Mouse (Mus musculus) heart, postnatal 0 days (tissue): Measurements from ENCODE around the gene Gm2a. TPM values are rescaled to one million over a fixed set of nuclear protein-coding genes. Genes with fewer than 3 reads are reported as not detected.

Source experiments
- ATAC-seq: fragments of 200-750 bp; cut with Nextera tagmentation; 2 replicates; pipeline ENCODE4 v1.8.0; 2017; ENCODE audit warnings: low read depth, moderate number of reproducible peaks, moderate library complexity; ENCODE audit not compliant: insufficient read depth
- DNase-seq: peaks from one replicate; pipeline ENCODE4 v3.0.0-alpha.2; 2016; ENCODE audit warnings: low spot score
- H3K27ac ChIP-seq: fragments of 300-500 bp; sonication (generic); 2 replicates; pipeline ENCODE4 v1.5.1; 2014; ENCODE audit warnings: low read depth, mild to moderate bottlenecking
- H3K27me3 ChIP-seq: fragments of 300-500 bp; sonication (generic); 2 replicates; pipeline ENCODE4 v1.6.1; 2014; ENCODE audit warnings: low read length, mixed read lengths; ENCODE audit not compliant: control insufficient read depth, insufficient read depth
- H3K36me3 ChIP-seq: fragments of 300-500 bp; sonication (generic); replicated peaks from 2 replicates; pipeline ENCODE4 v1.6.1; 2014; ENCODE audit warnings: low read length, mixed read lengths; ENCODE audit not compliant: control insufficient read depth, insufficient read depth
- H3K4me1 ChIP-seq: fragments of 300-500 bp; sonication (generic); 2 replicates; pipeline ENCODE4 v1.6.1; 2014; ENCODE audit warnings: antibody characterized with exemption; ENCODE audit not compliant: control insufficient read depth, insufficient read depth
- H3K4me2 ChIP-seq: fragments of 300-500 bp; sonication (generic); 2 replicates; pipeline ENCODE4 v1.6.1; 2014; ENCODE audit warnings: low read depth, mild to moderate bottlenecking, low read length, moderate library complexity
- H3K4me3 ChIP-seq: fragments of 300-500 bp; sonication (generic); 2 replicates; pipeline ENCODE4 v1.5.1; 2014; ENCODE audit warnings: low read depth, low read length
- H3K9ac ChIP-seq: fragments of 300-500 bp; sonication (generic); replicated peaks from 2 replicates; pipeline ENCODE4 v1.6.1; 2014; ENCODE audit warnings: low read depth, low read length, mixed read lengths
- H3K9me3 ChIP-seq: fragments of 300-500 bp; sonication (generic); replicated peaks from 2 replicates; pipeline ENCODE4 v1.6.1; 2016; ENCODE audit warnings: low read length; ENCODE audit not compliant: control insufficient read depth
- CTCF ChIP-seq: IDR thresholded peaks from 2 replicates; pipeline ENCODE4 v1.5.1; 2016; ENCODE audit warnings: antibody characterized with exemption, control low read depth, low read depth
- EP300 ChIP-seq: IDR thresholded peaks from 2 replicates; pipeline ENCODE4 v1.6.1; 2016; ENCODE audit warnings: antibody characterized with exemption, low read depth
- WGBS: fragments of 180-500 bp; shearing (Covaris S2); extraction: QIAGEN DNeasy Blood & Tissue Kit; methylation state at CpG from one replicate; pipeline ENCODE4 v1.1.7; 2014; 5-methylcytosine and 5-hydroxymethylcytosine counted together
- polyA plus RNA-seq: library from polyadenylated mRNA; unstranded; fragments of >200 nt; fragmentation: Nextera tagmentation; extraction: Ambion mirVana; gene quantifications from 2 replicates; pipeline ENCODE4 v1.2.1, GENCODE M21; 2015
- total RNA-seq: library from RNA; depleted of rRNA; stranded (reverse); fragments of >200 nt; gene quantifications from 2 replicates; pipeline ENCODE4 v1.2.3, GENCODE M21; 2014; ENCODE audit warnings: low replicate concordance

Gm2a gene
- total and polyA plus RNA-seq, 2 experiments from 2014 or later, result 17.2 to 26.9 TPM

DNA sequence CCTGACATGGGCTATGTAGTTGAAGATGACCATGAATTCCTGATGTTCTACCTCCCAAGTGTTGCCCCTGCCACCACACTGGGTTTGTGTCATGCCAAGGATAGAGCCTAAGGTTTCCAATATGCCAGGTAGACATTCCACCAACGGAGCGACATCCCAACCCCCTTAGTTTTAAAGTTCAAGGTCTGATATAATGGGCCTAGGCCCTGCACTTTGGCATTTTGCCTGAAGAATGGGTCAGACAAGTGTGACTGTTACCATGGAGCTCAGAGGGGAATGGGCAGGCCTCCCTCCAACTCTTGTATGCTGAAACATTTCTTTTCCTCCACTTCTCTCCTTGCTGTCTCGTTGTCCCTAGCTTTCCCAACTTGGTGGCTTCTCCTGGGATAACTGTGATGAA, 5.3 kb downstream of the Gm2a start:
- WGBS, result 89% methylated on average over 3 of the region's 3 CpGs
- H3K9me3 ChIP-seq, result no peaks in the 10 kb centered on the region
- no peak overlapping the region for H3K4me3 ChIP-seq
- no peak overlapping the region for H3K9ac ChIP-seq
- DNase-seq (no peak), ATAC-seq (no peak)
- H3K27ac ChIP-seq, result no peak overlapping the region
- TF ChIP-seq EP300 (no peak), CTCF (no peak)
- no peak overlapping the region for H3K4me2 ChIP-seq
- no peaks in the 10 kb centered on the region for H3K27me3 ChIP-seq
- 0 out of 2 replicates have a peak, but pooled peaks cover 4% of the 10 kb centered on the region for H3K4me1 ChIP-seq
- peaks cover 23% of the 10 kb centered on the region; the same call in 1 of the 2 replicates for H3K36me3 ChIP-seq

GRCm38 (mm10) chr11:55105389-55105788, 7.5 kb downstream of the Gm2a start:
- Histone ChIP-seq H3K27ac (no peak overlapping the region), H3K9ac (no peak overlapping the region), H3K4me3 (no peak overlapping the region), H3K27me3 (no peaks in the 10 kb centered on the region), H3K4me1 (0 out of 2 replicates have a peak, but pooled peaks cover 3% of the 10 kb centered on the region), H3K9me3 (no peaks in the 10 kb centered on the region), H3K4me2 (no peak overlapping the region), H3K36me3 (peaks cover 32% of the 10 kb centered on the region; the same call in 1 of the 2 replicates)
- no peak for DNase-seq
- WGBS, result 71% methylated on average over 4 of the region's 4 CpGs
- no peak for TF ChIP-seq CTCF
- no peak for TF ChIP-seq EP300
- no peak for ATAC-seq

DNA sequence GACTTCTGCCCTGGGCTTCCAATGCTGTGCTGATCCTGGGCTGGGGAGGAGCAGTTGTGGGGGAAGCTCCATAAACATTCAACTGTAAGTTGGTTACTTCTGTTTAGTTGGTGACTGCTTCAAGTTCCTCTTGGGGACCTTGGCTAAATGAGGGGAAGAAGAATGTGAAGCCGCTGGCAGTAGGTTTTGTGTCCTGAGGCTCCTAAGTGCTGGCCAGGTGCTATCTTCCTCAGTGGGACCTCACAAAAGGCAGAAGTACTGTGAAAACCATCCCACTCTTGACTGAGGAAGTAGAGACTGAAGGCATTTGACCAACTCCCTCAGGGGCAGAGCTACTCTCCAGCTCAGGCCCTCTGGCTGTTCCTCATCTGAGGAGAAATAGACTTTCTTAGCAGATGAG, 8.7 kb downstream of the Gm2a start:
- Histone ChIP-seq H3K9ac (no peak overlapping the region), H3K4me3 (no peak overlapping the region), H3K27ac (no peak overlapping the region), H3K27me3 (no peaks in the 10 kb centered on the region), H3K9me3 (no peaks in the 10 kb centered on the region), H3K4me2 (no peak overlapping the region), H3K4me1 (0 out of 2 replicates have a peak, but pooled peaks cover 5% of the 10 kb centered on the region), H3K36me3 (peaks cover 32% of the 10 kb centered on the region; the same call in 1 of the 2 replicates)
- DNase-seq (no peak), ATAC-seq (no peak)
- TF ChIP-seq EP300, result no peak
- WGBS, result 88% methylated on average over 1 of the region's 1 CpGs

DNA sequence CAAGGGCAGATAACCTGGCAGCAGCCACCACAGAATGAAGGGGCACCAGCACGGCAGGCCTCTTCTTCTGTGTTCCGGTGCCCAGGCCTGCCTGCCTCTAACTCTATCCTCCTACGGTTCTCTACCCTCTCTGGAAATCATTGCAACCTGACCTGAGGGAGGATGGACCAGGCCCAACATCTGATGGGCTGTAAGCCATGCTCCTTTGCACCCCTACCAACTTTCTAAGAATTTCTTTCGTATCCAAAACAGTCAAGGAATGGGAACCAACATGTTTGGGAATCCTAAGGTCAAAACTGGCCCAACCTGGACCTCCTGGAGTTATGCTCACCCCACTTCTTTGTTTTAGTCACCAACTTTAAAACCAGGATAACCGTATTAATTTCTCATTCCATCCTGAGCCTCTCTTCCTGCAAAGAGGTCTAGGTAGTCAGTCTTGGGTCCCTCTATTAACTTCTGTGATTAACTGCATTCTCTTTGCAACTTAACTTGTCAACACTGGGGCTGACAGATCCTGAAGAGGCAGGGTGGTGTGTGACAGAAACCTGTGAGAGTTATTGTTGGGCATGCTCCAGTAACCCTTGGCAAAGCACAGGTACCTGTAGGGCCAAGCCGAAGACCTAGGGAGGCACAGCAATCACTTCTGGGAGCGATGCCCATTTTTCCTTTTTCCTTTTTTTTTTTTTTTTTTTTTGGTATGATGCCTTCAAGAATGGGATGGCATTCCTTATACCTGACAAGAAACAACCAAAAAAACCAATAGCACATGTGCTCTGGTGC, 11.8 kb downstream of the Gm2a start:
- 76% methylated on average over 7 of the region's 7 CpGs for WGBS
- H3K9ac ChIP-seq, result no peak overlapping the region

DNA sequence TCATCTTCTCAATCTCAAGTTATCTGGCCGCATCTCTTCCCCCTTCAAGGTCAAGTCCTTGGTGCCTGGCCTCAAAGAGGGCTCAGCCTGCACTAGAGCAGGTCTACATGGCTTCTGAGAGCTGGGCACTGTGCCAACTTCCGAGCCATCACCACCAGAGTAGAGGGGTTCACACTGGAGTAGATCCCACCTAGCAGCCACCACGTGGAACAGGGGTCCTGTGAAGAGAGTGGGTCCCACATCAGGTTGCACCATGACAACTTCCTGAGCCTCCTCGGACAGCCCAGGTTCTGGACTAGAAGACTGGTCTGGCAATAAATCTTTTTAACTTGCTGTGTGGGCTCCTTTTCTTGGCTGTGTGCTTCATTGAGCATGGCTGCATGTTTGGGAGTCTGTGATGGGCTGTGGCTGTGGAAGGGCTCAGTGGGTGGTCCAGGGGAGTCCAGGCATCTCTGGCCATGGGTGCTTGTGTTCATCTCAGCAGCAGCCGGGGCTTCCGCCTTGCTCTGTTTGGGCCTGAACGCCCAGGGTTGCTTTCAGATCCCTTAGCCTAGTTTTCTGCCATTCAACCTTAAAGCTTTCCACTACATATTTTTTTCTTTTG, 12.8 kb downstream of the Gm2a start:
- Histone ChIP-seq H3K4me3 (no peak overlapping the region), H3K4me2 (no peak overlapping the region), H3K9me3 (no peaks in the 10 kb centered on the region), H3K9ac (no peak overlapping the region), H3K4me1 (0 out of 2 replicates have a peak, but pooled peaks cover 5% of the 10 kb centered on the region), H3K27ac (no peak overlapping the region), H3K27me3 (no peaks in the 10 kb centered on the region), H3K36me3 (peaks cover 20% of the 10 kb centered on the region; the same call in 1 of the 2 replicates)
- ATAC-seq (no peak), DNase-seq (no peak)
- WGBS, result 65% methylated on average over 7 of the region's 7 CpGs
- no peak for TF ChIP-seq CTCF
- TF ChIP-seq EP300, result no peak

More for the DNA sequence above, 11.8 kb downstream of the Gm2a start:
- no peaks in the 10 kb centered on the region for H3K9me3 ChIP-seq
- no peak overlapping the region for H3K27ac ChIP-seq
- peaks cover 20% of the 10 kb centered on the region; the same call in 1 of the 2 replicates for H3K36me3 ChIP-seq
- H3K4me2 ChIP-seq, result no peak overlapping the region
- TF ChIP-seq EP300 (no peak), CTCF (no peak)
- no peak overlapping the region for H3K4me3 ChIP-seq
- H3K27me3 ChIP-seq, result no peaks in the 10 kb centered on the region
- H3K4me1 ChIP-seq, result 0 out of 2 replicates have a peak, but pooled peaks cover 5% of the 10 kb centered on the region
- DNase-seq (no peak), ATAC-seq (no peak)
